Mouse (Mus musculus) layer of hippocampus, postnatal 36 days (tissue): ENCODE measurements around the gene Phex. TPM values are rescaled to one million over a fixed set of nuclear protein-coding genes. Genes with fewer than 3 reads are reported as not detected.

Source experiments
- DNase-seq, 2 experiments: peaks; one replicate each; pipeline ENCODE4 v3.0.0; 2022
- total RNA-seq, 2 experiments: library from RNA; stranded (reverse); gene quantifications; 2 replicates each; pipeline ENCODE4 v1.2.3; 2021

Phex gene
- under 1 TPM; 0.12 to 0.33 TPM for total RNA-seq

- no peak for DNase-seq
These were observed at the start of gene Phex for GRCm38 (mm10) chrX:157415212-157415611. Gene Phex (minus strand): TSS chrX:157415312.

- no peak for DNase-seq
These were observed 47.6 kb upstream of the Phex start for GRCm38 (mm10) chrX:157462716-157463115.

GRCm38 (mm10) chrX:157454430-157454829 lies 39.3 kb upstream of the Phex start:
- peak; percentile 27 to 34 for DNase-seq

GRCm38 (mm10) chrX:157449000-157449399 lies 33.9 kb upstream of the Phex start:
- DNase-seq = no peak

- no peak for DNase-seq
These were observed 32.3 kb upstream of the Phex start for GRCm38 (mm10) chrX:157447431-157447830.

- DNase-seq = no peak
These were observed 19.7 kb upstream of the Phex start for GRCm38 (mm10) chrX:157434768-157435167.

- DNase-seq = no peak
These were observed 4.3 kb upstream of the Phex start for GRCm38 (mm10) chrX:157419451-157419850.

- no peak for DNase-seq
These were observed 10.2 kb downstream of the Phex start for GRCm38 (mm10) chrX:157404919-157405318.

- no peak for DNase-seq
These were observed 23.9 kb downstream of the Phex start for GRCm38 (mm10) chrX:157391241-157391640.

- DNase-seq = no peak
These were observed 25.0 kb downstream of the Phex start for GRCm38 (mm10) chrX:157390102-157390501.

- DNase-seq = peak in 1 of 2 experiments; percentile 5
These were observed 26.7 kb downstream of the Phex start for GRCm38 (mm10) chrX:157388419-157388818.

GRCm38 (mm10) chrX:157387025-157387424 lies 28.1 kb downstream of the Phex start:
- DNase-seq = no peak

GRCm38 (mm10) chrX:157378822-157379221 lies 36.3 kb downstream of the Phex start:
- DNase-seq = no peak

- DNase-seq = no peak
These were observed 37.7 kb downstream of the Phex start for GRCm38 (mm10) chrX:157377456-157377855.

GRCm38 (mm10) chrX:157373873-157374272 lies 41.2 kb downstream of the Phex start:
- DNase-seq = no peak

GRCm38 (mm10) chrX:157369166-157369565 lies 45.9 kb downstream of the Phex start:
- no peak for DNase-seq

GRCm38 (mm10) chrX:157355521-157355920 lies 59.6 kb downstream of the Phex start:
- DNase-seq = no peak

- no peak for DNase-seq
These were observed 68.9 kb downstream of the Phex start for GRCm38 (mm10) chrX:157346201-157346600.

GRCm38 (mm10) chrX:157334726-157335125 lies 80.4 kb downstream of the Phex start:
- DNase-seq = no peak

- peak in 1 of 2 experiments; percentile 9 for DNase-seq
These were observed 85.3 kb downstream of the Phex start for GRCm38 (mm10) chrX:157329821-157330220.

GRCm38 (mm10) chrX:157328396-157328795 lies 86.7 kb downstream of the Phex start:
- DNase-seq = no peak

GRCm38 (mm10) chrX:157327756-157328155 lies 87.4 kb downstream of the Phex start:
- DNase-seq = no peak

GRCm38 (mm10) chrX:157324396-157324795 lies 90.7 kb downstream of the Phex start:
- DNase-seq = no peak

GRCm38 (mm10) chrX:157310331-157310730 lies 104.8 kb downstream of the Phex start:
- no peak for DNase-seq

GRCm38 (mm10) chrX:157308171-157308570 lies 106.9 kb downstream of the Phex start:
- DNase-seq = no peak
